Mouse (Mus musculus): Measurements from ENCODE around the gene Slc43a2. TPM values are rescaled to one million over a fixed set of nuclear protein-coding genes. Genes with fewer than 3 reads are reported as not detected.

Slc43a2 gene
- total and polyA plus RNA-seq, 3 experiments: 4.9 to 8.4 TPM; not detected in 1

- no peak overlapping the region for H3K27ac ChIP-seq (ENCODE audit: control insufficient read depth, low read depth, low read length)
- no peak overlapping the region for H3K9ac ChIP-seq (ENCODE audit: control insufficient read depth, low read depth, low read length, poor library complexity, severe bottlenecking)
- H3K9me3 ChIP-seq (replicated peaks; ENCODE audit: insufficient read depth, low read length): no peaks in the 10 kb centered on the region
- DNase-seq (ENCODE audit: low read depth, low spot score): no peak
- no peaks in the 10 kb centered on the region for H3K79me2 ChIP-seq (ENCODE audit: control insufficient read depth, insufficient read depth, low read length, poor library complexity)
- no peak overlapping the region for H3K4me3 ChIP-seq (ENCODE audit: control insufficient read depth in 1 of 2, insufficient read depth in 1 of 2, low read depth in 2 of 2, low read length in 2 of 2)
- peaks cover 10 to 25% of the 10 kb centered on the region in 2 experiments for H3K4me1 ChIP-seq (ENCODE audit: control insufficient read depth in 1 of 2, insufficient read depth in 2 of 2, low read length in 2 of 2)
- no peaks in the 10 kb centered on the region for H3K27me3 ChIP-seq (ENCODE audit: control insufficient read depth in 1 of 2, insufficient read depth in 2 of 2, low read length in 2 of 2)
- peaks cover 0 to 21% of the 10 kb centered on the region in 2 experiments; a peak in 2 of 4 replicates for H3K36me3 ChIP-seq (ENCODE audit: control insufficient read depth in 1 of 2, insufficient read depth in 2 of 2, low read length in 2 of 2)
- TF ChIP-seq CTCF (IDR thresholded peaks at IDR 0.05 in 2 of 3, conservative IDR thresholded peaks at IDR 0.05 in 1 of 3; ENCODE audit: control insufficient read depth in 1 of 3, insufficient read depth in 1 of 3, low read depth in 2 of 3, low read length in 3 of 3, poor library complexity in 1 of 3, severe bottlenecking in 1 of 3) (peak in 1 of 3 experiments; percentile 33; a peak in 3 of 6 replicates), NELFE (IDR thresholded peaks at IDR 0.05; ENCODE audit: low read depth, low read length) (no peak), POLR2AphosphoS2 (IDR thresholded peaks at IDR 0.05; ENCODE audit: low read length) (no peak)
Measured at GRCm38 (mm10) chr11:75562840-75563239, 31.3 kb downstream of the Slc43a2 start.

DNA sequence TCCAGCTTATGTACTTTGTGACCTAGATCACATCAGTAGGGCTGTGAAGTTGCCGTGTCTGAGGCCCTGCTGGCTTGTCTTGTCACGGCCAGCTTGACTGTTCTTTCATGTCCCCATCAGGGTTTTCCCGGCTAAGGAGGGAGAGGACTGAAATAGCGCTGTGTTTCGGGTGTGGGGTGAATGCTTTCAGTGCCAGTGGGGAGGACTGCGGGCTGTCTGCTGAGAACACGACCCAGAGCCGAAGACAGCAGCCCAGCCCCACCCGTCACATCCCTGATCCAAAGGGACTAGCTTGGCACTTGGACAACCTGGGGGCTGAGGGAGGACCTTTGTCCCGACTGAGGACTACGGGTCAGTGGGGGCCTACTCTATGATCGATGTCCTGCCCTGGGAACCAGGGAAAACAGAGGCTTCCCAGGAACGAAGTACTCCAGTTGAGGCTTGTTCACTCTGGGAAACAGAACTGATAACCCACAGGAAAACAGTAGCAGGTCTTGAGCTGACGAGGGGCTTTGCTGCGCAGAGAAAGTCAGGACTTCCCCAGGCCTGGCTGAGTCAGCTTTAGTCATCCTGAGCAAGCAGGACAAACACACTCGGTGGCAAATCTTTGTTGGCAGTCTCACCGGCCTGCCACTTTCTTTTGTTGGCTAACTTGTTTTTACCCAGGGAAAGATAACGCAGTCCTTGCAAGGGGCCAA lies 32.5 kb downstream of the Slc43a2 start:
- peaks cover 10 to 30% of the 10 kb centered on the region in 2 experiments for H3K4me1 ChIP-seq (ENCODE audit: control insufficient read depth in 1 of 2, insufficient read depth in 2 of 2, low read length in 2 of 2)
- TF ChIP-seq GABPA (IDR thresholded peaks at IDR 0.05; ENCODE audit: low read depth, low read length): no peak
- no peak for TF ChIP-seq KAT2A (conservative IDR thresholded peaks at IDR 0.05; ENCODE audit: low read depth, low read length)
- TF ChIP-seq ELF1 (IDR thresholded peaks at IDR 0.05; ENCODE audit: low read depth, low read length): no peak
- TF ChIP-seq NELFE (IDR thresholded peaks at IDR 0.05; ENCODE audit: low read depth, low read length): no peak
- TF ChIP-seq ZMIZ1 (IDR thresholded peaks at IDR 0.05; ENCODE audit: low read depth, low read length): no peak
- no peak for TF ChIP-seq CTCF (IDR thresholded peaks at IDR 0.05 in 2 of 3, conservative IDR thresholded peaks at IDR 0.05 in 1 of 3; ENCODE audit: control insufficient read depth in 1 of 3, insufficient read depth in 1 of 3, low read depth in 2 of 3, low read length in 3 of 3, poor library complexity in 1 of 3, severe bottlenecking in 1 of 3)
- no peak for TF ChIP-seq MYC (IDR thresholded peaks at IDR 0.05; ENCODE audit: low read depth, low read length)
- TF ChIP-seq MAX (IDR thresholded peaks at IDR 0.05; ENCODE audit: low read length): no peak
- TF ChIP-seq TAL1 (IDR thresholded peaks at IDR 0.05; ENCODE audit: low read length): no peak
- no peak for TF ChIP-seq EP300 (IDR thresholded peaks at IDR 0.05; ENCODE audit: low read depth in 1 of 2, low read length in 2 of 2)
- no peak for TF ChIP-seq SIN3A (IDR thresholded peaks at IDR 0.05; ENCODE audit: low read length)
- no peak for DNase-seq (ENCODE audit: low read depth, low spot score)
- H3K27ac ChIP-seq (ENCODE audit: control insufficient read depth, low read depth, low read length): no peak overlapping the region
- no peaks in the 10 kb centered on the region for H3K27me3 ChIP-seq (ENCODE audit: control insufficient read depth in 1 of 2, insufficient read depth in 2 of 2, low read length in 2 of 2)
- no peak overlapping the region for H3K4me3 ChIP-seq (ENCODE audit: control insufficient read depth in 1 of 2, insufficient read depth in 1 of 2, low read depth in 2 of 2, low read length in 2 of 2)
- H3K79me2 ChIP-seq (ENCODE audit: control insufficient read depth, insufficient read depth, low read length, poor library complexity): no peaks in the 10 kb centered on the region
- H3K9ac ChIP-seq (ENCODE audit: control insufficient read depth, low read depth, low read length, poor library complexity, severe bottlenecking): no peak overlapping the region
- H3K36me3 ChIP-seq (ENCODE audit: control insufficient read depth in 1 of 2, insufficient read depth in 2 of 2, low read length in 2 of 2): peaks cover 0 to 26% of the 10 kb centered on the region in 2 experiments; a peak in 2 of 4 replicates
- H3K9me3 ChIP-seq (replicated peaks; ENCODE audit: insufficient read depth, low read length): no peaks in the 10 kb centered on the region

DNA sequence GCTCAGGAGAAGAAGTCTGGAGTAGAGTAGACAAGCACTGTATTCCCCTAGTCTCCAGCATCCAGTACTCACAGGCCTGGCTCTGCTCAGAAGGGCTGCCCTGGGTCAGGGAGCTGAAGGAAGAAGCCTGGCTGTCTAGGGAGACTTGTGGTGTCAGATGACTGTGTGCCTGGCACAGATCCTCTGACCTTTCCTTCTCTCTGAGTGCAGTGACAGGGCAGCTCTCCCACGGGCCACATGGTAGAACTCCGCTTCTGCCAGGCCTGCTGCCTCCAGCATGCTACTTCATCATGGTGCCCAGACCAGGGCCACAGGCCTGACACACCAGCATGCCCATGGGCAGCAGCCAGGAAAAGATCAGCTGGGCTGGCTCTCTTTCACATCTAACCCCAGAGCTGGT lies 34.4 kb downstream of the Slc43a2 start:
- no peaks in the 10 kb centered on the region for H3K9me3 ChIP-seq (replicated peaks; ENCODE audit: insufficient read depth, low read length)
- no peak overlapping the region for H3K27ac ChIP-seq (ENCODE audit: control insufficient read depth, low read depth, low read length)
- H3K4me3 ChIP-seq (ENCODE audit: control insufficient read depth in 1 of 2, insufficient read depth in 1 of 2, low read depth in 2 of 2, low read length in 2 of 2): no peak overlapping the region
- no peak for TF ChIP-seq SMC3 (IDR thresholded peaks at IDR 0.05; ENCODE audit: low read depth, low read length)
- TF ChIP-seq POLR2A (IDR thresholded peaks at IDR 0.05; ENCODE audit: control insufficient read depth in 1 of 2, insufficient read depth in 1 of 2, low read depth in 1 of 2, low read length in 2 of 2, poor library complexity in 1 of 2): no peak
- TF ChIP-seq ZNF384 (IDR thresholded peaks at IDR 0.05; ENCODE audit: low read depth, low read length): no peak
- TF ChIP-seq TBP (IDR thresholded peaks at IDR 0.05; ENCODE audit: low read depth, low read length): no peak
- TF ChIP-seq NRF1 (IDR thresholded peaks at IDR 0.05; ENCODE audit: insufficient read depth, low read depth, low read length, poor library complexity, severe bottlenecking): no peak
- no peak for TF ChIP-seq GATA1 (IDR thresholded peaks at IDR 0.05; ENCODE audit: low read depth, low read length)
- TF ChIP-seq TCF12 (IDR thresholded peaks at IDR 0.05; ENCODE audit: low read depth, low read length): no peak
- TF ChIP-seq POLR2AphosphoS5 (IDR thresholded peaks at IDR 0.05; ENCODE audit: borderline replicate concordance, low read depth, low read length): no peak
- TF ChIP-seq TAL1 (IDR thresholded peaks at IDR 0.05; ENCODE audit: low read length): no peak
- TF ChIP-seq ZKSCAN1 (IDR thresholded peaks at IDR 0.05; ENCODE audit: low read depth, low read length): no peak
- H3K79me2 ChIP-seq (ENCODE audit: control insufficient read depth, insufficient read depth, low read length, poor library complexity): no peaks in the 10 kb centered on the region
- H3K27me3 ChIP-seq (ENCODE audit: control insufficient read depth in 1 of 2, insufficient read depth in 2 of 2, low read length in 2 of 2): no peaks in the 10 kb centered on the region
- H3K9ac ChIP-seq (ENCODE audit: control insufficient read depth, low read depth, low read length, poor library complexity, severe bottlenecking): no peak overlapping the region
- H3K36me3 ChIP-seq (ENCODE audit: control insufficient read depth in 1 of 2, insufficient read depth in 2 of 2, low read length in 2 of 2): peaks cover 0 to 26% of the 10 kb centered on the region in 2 experiments; a peak in 2 of 4 replicates
- DNase-seq (ENCODE audit: low read depth, low spot score): no peak
- H3K4me1 ChIP-seq (ENCODE audit: control insufficient read depth in 1 of 2, insufficient read depth in 2 of 2, low read length in 2 of 2): peaks cover 10 to 30% of the 10 kb centered on the region in 2 experiments

Data from MEL (cell line).